Mouse (Mus musculus) midbrain, embryonic 13.5 days (tissue): ENCODE measurements around the gene Cx3cr1. TPM values are rescaled to one million over a fixed set of nuclear protein-coding genes. Genes with fewer than 3 reads are reported as not detected.

Experiments
- ATAC-seq: fragments of 200-750 bp; cut with Nextera tagmentation; 2 replicates; pipeline ENCODE4 v1.8.0; 2017; ENCODE audit warnings: mild to moderate bottlenecking, moderate TSS enrichment, moderate library complexity
- H3K27ac ChIP-seq: fragments of 300-500 bp; sonication (generic); 2 replicates; pipeline ENCODE4 v1.5.1; 2015; ENCODE audit warnings: inconsistent platforms, mild to moderate bottlenecking, moderate library complexity
- H3K27me3 ChIP-seq: fragments of 300-500 bp; sonication (generic); 2 replicates; pipeline ENCODE4 v1.6.1; 2015; ENCODE audit warnings: mild to moderate bottlenecking, inconsistent platforms
- H3K36me3 ChIP-seq: fragments of 300-500 bp; sonication (generic); 2 replicates; pipeline ENCODE4 v1.6.1; 2015; ENCODE audit warnings: mild to moderate bottlenecking, inconsistent platforms
- H3K4me1 ChIP-seq: fragments of 300-500 bp; sonication (generic); replicated peaks from 2 replicates; pipeline ENCODE4 v1.6.1; 2015; ENCODE audit warnings: inconsistent platforms
- H3K4me2 ChIP-seq: fragments of 300-500 bp; sonication (generic); replicated peaks from 2 replicates; pipeline ENCODE4 v1.6.1; 2015; ENCODE audit warnings: moderate library complexity, mild to moderate bottlenecking, inconsistent platforms
- H3K4me3 ChIP-seq: fragments of 300-500 bp; sonication (generic); replicated peaks from 2 replicates; pipeline ENCODE4 v1.5.1; 2015; ENCODE audit warnings: mild to moderate bottlenecking, inconsistent platforms
- H3K9ac ChIP-seq: fragments of 300-500 bp; sonication (generic); replicated peaks from 2 replicates; pipeline ENCODE4 v1.6.1; 2015; ENCODE audit warnings: mild to moderate bottlenecking, inconsistent platforms
- H3K9me3 ChIP-seq: fragments of 300-500 bp; sonication (generic); 2 replicates; pipeline ENCODE4 v1.6.1; 2016; ENCODE audit warnings: mild to moderate bottlenecking, inconsistent platforms
- WGBS: fragments of 180-500 bp; shearing (Covaris S2); methylation state at CpG from one replicate; pipeline ENCODE4 v1.1.7; 2015; 5-methylcytosine and 5-hydroxymethylcytosine counted together
- polyA plus RNA-seq: library from polyadenylated mRNA; unstranded; fragments of >200 nt; fragmentation: Nextera tagmentation; extraction: Ambion mirVana; gene quantifications from 2 replicates; pipeline ENCODE4 v1.2.1, GENCODE M21; 2015

The Cx3cr1 gene
- polyA plus RNA-seq, 1 experiment from 2014 or later, result 6.1 TPM

- no peaks in the 10 kb centered on the region for H3K36me3 ChIP-seq
- H3K27me3 ChIP-seq, result peaks cover 12% of the 10 kb centered on the region; the same call in 1 of the 2 replicates
- H3K9ac ChIP-seq, result no peak overlapping the region
- WGBS, result 72% methylated on average over 4 of the region's 4 CpGs
- H3K4me1 ChIP-seq, result peaks cover 18% of the 10 kb centered on the region
- H3K4me3 ChIP-seq, result no peak overlapping the region
- no peak for ATAC-seq
- H3K9me3 ChIP-seq, result no peaks in the 10 kb centered on the region
- no peak overlapping the region for H3K4me2 ChIP-seq
- no peak overlapping the region for H3K27ac ChIP-seq
Measured at GRCm38 (mm10) chr9:119887144-119887901, 182.4 kb downstream of the Cx3cr1 start.

- peaks cover 11% of the 10 kb centered on the region for H3K4me1 ChIP-seq
- 71% methylated on average over 8 of the region's 8 CpGs for WGBS
- no peak overlapping the region for H3K9ac ChIP-seq
- H3K4me2 ChIP-seq, result no peak overlapping the region
- no peaks in the 10 kb centered on the region for H3K9me3 ChIP-seq
- no peaks in the 10 kb centered on the region for H3K27me3 ChIP-seq
- H3K27ac ChIP-seq, result no peak overlapping the region
- ATAC-seq, result no peak
- no peak overlapping the region for H3K4me3 ChIP-seq
- H3K36me3 ChIP-seq, result no peaks in the 10 kb centered on the region
Measured at GRCm38 (mm10) chr9:119854170-119854569, 215.5 kb downstream of the Cx3cr1 start.

GRCm38 (mm10) chr9:119853071-119853846 is 216.4 kb downstream of the Cx3cr1 start:
- 79% methylated on average over 2 of the region's 2 CpGs for WGBS
- peak overlapping the region; percentile 47 for H3K27ac ChIP-seq
- no peaks in the 10 kb centered on the region for H3K36me3 ChIP-seq
- no peaks in the 10 kb centered on the region for H3K9me3 ChIP-seq
- H3K9ac ChIP-seq, result no peak overlapping the region
- peaks cover 19% of the 10 kb centered on the region for H3K4me1 ChIP-seq
- no peak overlapping the region for H3K4me3 ChIP-seq
- ATAC-seq, result no peak; the same call in 1 of the 2 replicates
- H3K4me2 ChIP-seq, result no peak overlapping the region
- no peaks in the 10 kb centered on the region for H3K27me3 ChIP-seq

- Histone ChIP-seq H3K36me3 (no peaks in the 10 kb centered on the region), H3K9ac (no peak overlapping the region), H3K9me3 (no peaks in the 10 kb centered on the region), H3K4me1 (peaks cover 19% of the 10 kb centered on the region), H3K4me3 (no peak overlapping the region), H3K27ac (peak overlapping the region; percentile 47), H3K4me2 (no peak overlapping the region), H3K27me3 (no peaks in the 10 kb centered on the region)
- 62% methylated on average over 10 of the region's 10 CpGs for WGBS
- ATAC-seq, result peak; percentile 54; the same call in 1 of the 2 replicates
Measured at GRCm38 (mm10) chr9:119852347-119853030, 217.2 kb downstream of the Cx3cr1 start.

Other genes starting within 250 kb of the Cx3cr1 start
- gene Scn11a, start 244.4 kb downstream of the Cx3cr1 start, polyA plus RNA-seq, result 0.15 and 0.17 TPM in 2 replicates
- gene Wdr48, start 175.0 kb downstream of the Cx3cr1 start, polyA plus RNA-seq, result 74.5 and 75.3 TPM in 2 replicates
- gene Gorasp1, start 132.3 kb downstream of the Cx3cr1 start, polyA plus RNA-seq, result 22.9 and 23.1 TPM in 2 replicates
- 0.28 and 0.44 TPM in 2 replicates for gene Ttc21a, start 132.3 kb downstream of the Cx3cr1 start, polyA plus RNA-seq
- gene Csrnp1, start 85.2 kb downstream of the Cx3cr1 start, polyA plus RNA-seq, result 1.1 and 1.3 TPM in 2 replicates
- 0.03 TPM in 1 of 2 replicates, not detected in the other for gene Xirp1, start 46.3 kb downstream of the Cx3cr1 start, polyA plus RNA-seq
- gene Ccr8, start 22.2 kb upstream of the Cx3cr1 start, polyA plus RNA-seq, result not detected in 2 replicates
- gene Slc25a38, start 40.5 kb upstream of the Cx3cr1 start, polyA plus RNA-seq, result 37.2 and 39.2 TPM in 2 replicates
- gene Rpsa, start 57.8 kb upstream of the Cx3cr1 start, polyA plus RNA-seq, result 935 and 992 TPM in 2 replicates
- gene Mobp, start 79.8 kb upstream of the Cx3cr1 start, polyA plus RNA-seq, result 0.07 and 0.54 TPM in 2 replicates
- gene Myrip, start 231.6 kb upstream of the Cx3cr1 start, polyA plus RNA-seq, result 2.5 and 4.1 TPM in 2 replicates